Mouse (Mus musculus) spleen, adult 12 weeks (tissue): ENCODE results near the gene Jmjd1c.

Experiments
- DNase-seq: peaks from one replicate; pipeline ENCODE4 v3.0.0; 2022; ENCODE audit warnings: low spot score

The Jmjd1c gene

DNA sequence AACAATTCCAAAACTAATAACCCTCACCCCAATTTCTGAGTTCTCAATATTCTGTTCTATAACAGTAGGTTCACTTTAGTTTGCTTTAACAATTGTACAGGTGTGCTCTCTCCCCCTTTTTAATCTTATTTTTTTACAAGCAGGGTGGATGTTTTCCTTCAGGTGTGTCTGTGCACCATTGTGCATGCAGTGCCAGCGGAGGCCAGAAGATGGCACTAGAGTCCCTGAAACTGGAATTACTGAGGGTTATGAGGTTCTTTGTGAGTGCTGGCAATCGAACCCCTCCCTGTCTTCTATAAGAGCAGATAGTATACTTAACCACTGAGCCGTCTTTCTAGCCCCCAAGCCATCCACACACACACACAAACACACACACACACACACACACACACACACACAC is 96.4 kb downstream of the Jmjd1c start:
- DNase-seq: no peak

DNA sequence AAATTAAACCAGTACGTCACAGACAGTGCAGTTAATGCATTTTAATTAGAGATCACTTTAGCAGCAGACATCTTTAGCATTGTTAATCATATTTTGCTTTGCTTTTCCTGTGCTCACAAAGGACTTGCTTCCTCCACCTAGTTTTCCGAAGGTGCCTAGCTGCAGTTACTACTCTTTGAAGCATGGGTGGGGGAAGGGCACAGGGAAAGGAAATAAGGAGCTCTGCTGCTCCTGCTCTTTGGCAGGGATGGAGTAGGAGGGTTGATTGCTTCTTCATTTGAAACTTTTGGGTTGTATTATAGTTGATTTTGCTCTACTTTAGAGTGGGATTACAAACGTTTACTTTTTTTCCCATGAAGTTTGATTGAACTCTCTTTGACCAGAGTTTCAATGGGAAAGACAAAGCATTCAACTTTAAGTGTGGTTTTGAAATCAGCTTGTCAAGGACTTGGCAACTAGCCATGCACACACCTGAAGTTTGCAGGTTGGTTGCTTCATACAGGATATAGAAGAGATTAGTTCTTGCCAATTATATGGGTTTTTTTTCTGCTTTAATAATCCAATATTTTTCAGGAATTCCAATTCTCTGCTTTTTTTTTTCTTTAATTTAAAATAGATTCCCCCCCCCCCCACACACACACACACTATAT is 97.2 kb downstream of the Jmjd1c start:
- no peak for DNase-seq

DNA sequence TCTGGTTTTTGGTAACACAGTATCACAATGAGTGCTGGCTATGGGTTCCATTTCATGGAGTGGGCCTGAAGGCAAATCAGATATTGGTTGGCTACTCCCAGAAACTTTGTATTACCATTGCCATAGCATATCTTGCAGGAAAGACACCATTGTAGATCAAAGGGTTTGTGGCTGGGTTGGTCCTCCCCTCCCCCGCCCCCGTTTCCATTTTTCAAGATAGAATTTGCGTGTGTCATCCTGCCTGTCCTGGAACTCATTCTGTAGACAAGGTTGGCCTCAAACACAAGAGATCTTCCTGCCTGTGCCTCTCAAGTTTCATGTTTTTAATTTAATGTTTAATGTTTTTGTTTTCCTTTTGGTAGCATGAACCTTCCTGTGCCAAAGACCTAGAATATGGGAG is 98.1 kb downstream of the Jmjd1c start:
- DNase-seq: no peak

DNA sequence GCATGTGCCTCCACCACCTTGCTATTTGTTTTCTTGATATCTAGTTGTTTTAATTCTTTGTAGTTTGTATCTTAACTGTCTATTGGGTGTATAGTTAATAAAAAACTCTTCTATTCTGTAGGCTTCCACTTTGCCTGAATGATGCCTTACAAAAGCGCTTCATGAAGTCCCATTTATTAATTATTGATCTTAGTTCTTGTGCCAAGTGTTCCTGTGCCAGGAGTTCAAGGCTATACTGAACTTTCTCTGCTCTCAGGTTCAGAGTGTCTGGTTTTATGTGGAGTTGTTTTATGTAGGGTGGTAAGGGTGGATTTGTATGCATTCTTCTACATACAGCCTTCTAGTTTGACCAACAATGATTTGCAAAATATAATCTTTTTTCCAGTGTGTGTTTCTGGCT is 99.7 kb downstream of the Jmjd1c start:
- DNase-seq: no peak

DNA sequence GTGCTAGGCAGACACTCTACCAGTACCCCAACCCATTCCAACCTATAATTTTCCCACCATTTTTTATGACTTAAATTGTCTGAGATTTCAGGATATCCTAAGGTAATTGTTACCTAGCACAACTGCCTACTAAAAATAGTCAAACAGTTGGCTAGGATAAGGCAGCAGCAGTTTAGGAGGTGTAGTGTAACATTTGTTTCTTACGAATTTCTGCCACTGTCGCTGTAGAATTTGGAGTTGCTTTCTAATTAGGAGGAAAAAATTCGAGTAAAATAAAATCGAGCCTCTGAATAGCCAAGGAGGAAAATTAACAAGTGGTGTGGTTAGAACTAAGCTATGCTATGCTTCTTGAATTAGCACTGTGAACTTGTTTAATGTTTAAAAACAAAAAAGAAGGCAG is 101.3 kb downstream of the Jmjd1c start:
- no peak for DNase-seq

DNA sequence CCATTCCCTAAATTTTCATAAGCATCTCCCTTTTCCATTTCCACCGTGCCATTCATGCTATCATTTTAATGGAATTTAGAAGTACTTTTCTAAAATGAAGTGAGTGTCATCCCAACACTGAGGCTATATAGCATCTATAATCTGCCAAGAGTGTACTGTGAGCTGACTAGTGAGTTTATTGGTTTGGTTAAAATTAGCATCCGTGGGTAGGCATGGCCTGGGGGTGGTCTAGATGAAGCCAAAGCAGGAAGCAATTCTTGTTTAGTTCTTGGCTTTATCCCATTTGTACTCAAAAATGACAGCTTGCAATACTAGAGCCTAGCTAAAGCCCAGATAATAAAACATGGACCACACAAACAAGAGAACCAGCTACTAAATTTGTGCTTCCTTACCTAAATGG is 101.9 kb downstream of the Jmjd1c start:
- no peak for DNase-seq

DNA sequence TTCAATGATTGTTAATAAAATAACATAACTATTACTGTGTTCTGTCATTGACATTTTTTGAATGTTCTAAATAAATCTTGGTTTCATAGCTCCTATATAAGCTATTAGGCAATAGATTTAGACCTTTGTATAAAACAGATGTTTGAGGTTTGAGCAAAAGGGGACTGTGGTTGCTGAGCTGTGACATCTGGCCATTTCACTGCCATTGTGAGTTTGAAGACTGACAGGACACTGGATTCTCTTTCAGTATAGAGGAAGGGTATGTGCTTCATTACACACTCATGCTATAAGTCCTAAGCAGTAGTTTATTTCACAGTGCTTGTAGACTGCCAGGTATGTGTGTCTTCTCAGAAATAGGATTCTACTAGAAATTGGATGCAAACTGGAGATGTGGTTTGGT is 105.8 kb downstream of the Jmjd1c start:
- no peak for DNase-seq

DNA sequence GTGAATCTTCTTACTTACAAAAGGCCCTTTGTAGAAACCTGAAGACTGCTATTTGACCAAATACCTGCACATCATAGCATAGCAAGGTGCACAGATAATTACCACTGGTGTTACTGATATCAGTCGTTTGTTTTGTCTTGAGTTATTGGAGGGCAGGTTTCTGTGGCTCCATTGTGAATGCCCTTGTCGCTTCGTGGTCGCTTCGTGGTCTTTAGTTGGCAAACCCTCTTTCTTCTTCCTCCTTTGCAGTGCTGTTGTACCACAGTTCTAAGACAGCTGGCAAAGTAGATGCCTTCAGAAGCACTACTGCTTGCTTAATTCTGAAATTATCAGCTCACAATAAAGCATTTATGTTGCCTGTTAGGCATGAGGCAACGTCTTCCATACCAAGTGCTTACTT is 106.5 kb downstream of the Jmjd1c start:
- no peak for DNase-seq

DNA sequence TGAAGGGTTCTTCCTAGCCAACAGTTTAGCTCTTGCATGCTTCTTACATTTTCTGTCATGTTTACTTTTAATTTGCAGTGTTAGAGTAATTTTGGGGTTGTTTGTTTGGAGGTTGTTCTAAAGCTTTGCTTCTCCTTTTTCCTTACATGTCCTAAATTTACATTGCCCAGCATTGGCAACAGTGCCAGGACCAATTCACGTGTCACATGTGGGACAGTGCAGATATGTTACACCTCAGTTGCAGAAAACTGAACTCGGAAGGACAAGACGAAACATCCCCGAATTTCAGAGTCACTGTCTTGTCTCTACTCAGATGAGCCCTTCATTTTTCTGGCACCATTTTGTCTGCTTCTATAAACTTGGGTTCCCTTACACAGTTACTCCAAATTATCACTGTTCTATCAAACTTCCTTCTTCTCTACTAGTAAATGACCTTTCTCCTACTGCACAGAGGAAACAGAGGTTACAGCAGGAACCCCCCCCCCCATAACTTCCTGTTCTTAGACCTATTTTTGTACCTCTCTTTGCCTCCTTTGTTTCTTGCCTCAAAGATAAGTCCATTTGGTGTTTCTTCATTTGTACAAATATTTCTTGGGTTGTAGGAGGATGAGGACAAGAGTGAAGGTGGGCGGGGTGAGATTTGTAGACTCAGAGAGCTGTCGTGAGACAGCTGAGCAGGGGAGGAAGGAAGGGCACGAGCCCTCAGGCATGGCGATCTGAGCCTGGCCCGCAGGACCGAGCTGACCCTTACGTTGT is 108.9 kb downstream of the Jmjd1c start:
- no peak for DNase-seq

DNA sequence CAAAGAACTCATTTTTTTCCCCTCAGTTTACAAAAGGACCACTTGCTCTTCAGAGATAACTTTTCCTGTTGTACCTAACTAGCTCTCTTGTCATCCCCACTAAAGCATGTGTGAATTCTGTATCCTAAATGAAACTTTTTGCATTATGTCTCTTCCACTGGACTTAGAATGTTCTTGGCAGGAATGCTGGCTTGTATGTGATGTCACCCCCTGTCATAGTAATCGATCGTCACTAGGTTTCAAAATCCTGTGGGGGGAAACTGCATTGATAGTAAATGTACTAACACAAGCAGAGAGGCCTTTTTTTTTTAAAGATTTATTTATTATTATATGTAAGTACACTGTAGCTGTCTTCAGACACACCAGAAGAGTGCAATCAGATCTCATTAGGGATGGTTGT is 112.0 kb downstream of the Jmjd1c start:
- DNase-seq: no peak

DNA sequence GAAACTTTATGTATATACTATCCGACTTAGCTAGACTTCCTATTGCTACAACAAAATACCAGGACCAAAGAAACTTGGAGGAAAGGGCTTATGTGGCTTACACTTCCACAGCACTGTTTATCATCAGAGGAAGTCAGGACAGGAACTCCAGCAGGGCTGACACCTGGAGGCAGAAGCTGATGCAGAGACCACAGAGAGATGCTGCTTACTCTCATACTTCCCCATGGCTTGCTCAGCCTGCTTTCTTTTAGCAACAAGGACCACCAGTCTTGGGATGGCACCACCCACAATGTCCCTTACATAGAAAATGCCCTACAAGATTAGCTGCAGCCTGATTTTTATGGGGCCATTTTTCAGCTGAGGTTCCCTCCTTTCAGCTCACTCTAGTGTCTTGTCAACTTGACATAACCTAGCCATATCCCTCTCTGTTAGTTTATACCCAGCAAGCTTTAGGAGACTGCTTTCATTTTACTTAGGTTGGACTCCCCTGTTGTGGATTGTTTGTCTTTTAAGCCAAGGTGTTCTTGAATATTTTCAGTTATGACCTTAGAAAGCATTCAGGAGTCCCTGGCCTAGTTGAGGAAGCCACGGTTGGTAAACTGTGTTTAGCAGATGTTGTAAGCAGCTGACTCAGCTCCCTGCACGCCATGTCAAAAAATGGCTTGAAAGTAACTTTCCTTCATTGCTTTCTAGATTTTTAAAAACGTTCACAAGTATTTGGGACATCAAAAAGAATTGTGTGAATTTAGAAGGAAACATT is 114.2 kb downstream of the Jmjd1c start:
- no peak for DNase-seq

DNA sequence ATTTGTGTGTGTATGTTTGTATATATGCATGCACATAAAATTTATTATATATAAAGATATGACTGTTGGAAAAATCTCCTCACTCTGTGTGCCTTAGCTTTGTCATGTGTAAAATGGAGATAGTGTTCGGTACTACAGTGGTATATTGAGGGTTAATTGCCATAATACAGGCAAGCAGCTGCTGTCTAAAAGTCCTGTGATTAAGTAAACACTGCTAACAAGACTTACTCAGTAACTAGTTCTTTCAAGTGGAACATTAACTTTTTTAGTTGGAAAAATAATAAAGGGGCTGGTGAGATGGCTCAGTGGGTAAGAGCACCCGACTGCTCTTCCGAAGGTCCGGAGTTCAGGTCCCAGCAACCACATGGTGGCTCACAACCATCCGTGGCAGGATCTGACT is 116.1 kb downstream of the Jmjd1c start:
- DNase-seq: no peak

DNA sequence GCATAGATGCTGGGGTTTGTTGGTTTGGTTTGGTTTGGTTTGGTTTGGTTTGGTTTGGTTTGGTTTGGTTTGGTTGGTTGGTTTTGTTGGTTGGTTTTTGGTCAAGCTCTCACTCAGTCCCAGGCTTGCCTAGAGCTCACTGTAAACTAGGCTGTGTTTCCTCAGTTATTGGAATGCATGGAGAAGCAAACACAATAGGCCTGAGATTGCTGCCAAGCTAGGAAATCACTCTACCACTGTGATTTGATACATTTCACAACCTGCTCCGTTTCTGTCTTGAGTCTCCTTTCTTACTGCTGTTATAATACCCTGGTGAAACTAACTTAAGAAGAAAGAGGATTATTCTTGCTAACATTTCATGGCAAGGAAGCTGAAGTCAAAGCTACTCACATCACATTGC is 117.8 kb downstream of the Jmjd1c start:
- DNase-seq: no peak

DNA sequence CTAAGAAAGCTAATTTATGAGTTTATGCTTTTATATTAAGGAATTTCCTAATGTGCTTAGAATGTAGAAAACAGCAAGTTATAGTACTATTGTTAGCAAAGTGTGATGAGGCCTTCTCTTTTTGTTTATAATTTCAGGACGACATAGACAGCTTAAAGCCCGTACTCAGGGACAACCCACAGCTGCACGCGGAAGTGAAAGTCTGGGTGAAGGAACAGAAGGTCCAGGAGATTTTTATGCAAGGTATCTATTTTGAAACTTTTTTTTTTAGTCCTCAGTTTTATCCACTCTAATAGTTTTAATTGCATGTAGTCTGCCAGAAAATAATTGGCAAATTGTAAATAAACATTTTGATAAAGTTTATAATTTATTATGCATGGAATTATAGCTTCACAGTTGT is 119.2 kb downstream of the Jmjd1c start:
- DNase-seq: no peak

DNA sequence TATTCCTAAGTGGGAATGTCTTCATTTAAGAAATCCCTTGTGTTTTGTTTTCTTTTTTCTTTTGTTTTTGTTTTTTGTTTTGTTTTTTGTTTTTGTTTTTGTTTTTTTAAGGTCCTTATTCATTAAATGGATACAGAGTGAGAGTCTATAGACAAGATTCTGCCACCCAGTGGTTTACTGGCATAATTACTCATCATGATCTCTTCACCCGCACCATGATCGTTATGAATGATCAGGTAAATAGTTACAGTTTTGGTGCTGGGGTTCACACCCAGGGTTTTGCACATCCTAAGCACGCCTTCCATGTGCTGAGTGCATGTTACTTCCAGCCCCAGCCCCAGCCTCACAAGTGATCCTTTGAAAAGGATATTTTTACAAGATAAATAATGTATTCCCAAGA is 120.9 kb downstream of the Jmjd1c start:
- no peak for DNase-seq

DNA sequence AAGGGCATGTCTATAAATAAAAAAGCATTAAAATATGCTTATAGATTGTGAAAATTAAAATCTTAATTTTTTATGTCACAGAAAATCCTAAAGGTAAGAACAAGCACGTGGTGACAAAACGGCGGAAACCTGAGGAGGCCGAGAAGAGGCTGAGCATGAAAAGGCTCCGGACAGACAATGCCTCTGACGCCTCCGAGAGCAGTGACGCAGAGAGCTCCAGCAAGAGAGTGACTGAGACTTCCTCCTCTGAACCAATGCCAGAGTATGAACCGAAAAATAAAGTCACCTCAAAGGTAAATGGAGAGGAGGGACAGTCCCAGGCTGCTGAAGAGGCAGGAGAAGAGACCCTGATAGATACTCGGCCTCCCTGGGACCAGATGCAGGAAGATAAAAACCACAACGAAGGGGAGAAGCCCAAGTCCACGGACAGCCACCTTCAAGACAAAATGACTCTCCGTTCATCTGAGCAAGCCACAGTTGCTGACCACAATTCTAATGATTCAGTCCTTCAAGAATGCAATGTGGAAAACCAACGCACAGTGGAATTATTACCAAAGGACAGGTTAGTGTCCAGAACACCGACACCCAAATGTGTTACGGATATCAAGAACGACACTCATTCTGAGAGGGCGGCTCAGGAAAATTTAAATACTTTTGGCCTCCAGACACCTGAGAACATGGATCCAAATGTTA is 123.1 kb downstream of the Jmjd1c start:
- no peak for DNase-seq

DNA sequence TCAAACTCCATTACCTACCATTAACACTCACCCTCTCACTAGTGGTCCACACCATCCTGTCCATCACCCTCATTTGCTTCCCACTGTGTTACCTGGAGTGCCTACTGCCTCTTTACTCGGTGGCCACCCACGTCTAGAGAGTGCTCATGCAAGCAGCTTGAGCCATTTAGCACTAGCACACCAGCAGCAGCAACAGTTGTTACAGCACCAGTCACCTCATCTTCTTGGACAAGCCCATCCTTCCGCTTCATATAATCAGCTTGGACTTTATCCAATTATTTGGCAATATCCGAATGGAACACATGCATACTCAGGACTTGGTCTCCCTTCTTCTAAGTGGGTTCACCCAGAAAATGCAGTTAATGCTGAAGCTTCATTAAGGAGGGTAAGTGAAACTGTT is 124.3 kb downstream of the Jmjd1c start:
- no peak for DNase-seq

DNA sequence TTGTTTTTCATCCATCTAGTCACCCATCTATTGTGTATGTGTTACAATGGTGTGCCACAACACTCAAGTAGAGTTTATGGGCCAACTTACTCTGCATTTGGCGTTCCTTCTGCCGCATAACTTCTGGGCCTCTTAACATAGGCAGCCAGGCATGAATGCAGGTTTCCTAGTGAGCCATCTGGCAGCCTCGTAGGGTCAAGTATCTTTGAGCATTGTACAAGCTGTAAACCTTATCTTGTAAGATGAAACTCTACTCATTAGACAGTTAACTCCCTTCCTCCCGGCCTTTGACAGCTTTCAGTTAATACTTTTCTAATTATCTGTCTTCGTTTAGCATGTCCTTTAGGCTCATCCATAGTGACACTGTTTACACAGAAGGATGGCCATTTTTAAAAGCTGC is 125.4 kb downstream of the Jmjd1c start:
- no peak for DNase-seq

DNA sequence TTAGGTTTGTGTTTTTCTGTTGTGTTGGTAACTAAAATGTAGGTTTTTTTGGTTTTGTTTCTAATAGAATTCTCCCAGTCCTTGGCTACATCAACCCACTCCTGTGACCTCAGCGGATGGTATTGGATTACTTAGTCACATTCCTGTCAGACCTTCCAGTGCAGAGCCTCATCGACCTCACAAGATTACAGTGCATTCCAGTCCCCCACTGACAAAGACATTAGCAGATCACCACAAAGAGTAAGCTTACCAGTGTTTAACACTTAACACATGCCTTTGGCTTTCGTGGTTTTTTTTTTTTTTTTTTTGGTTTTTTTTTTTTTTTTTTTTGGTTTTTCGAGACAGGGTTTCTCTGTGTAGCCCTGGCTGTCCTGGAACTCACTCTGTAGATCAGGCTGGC is 128.0 kb downstream of the Jmjd1c start:
- no peak for DNase-seq

DNA sequence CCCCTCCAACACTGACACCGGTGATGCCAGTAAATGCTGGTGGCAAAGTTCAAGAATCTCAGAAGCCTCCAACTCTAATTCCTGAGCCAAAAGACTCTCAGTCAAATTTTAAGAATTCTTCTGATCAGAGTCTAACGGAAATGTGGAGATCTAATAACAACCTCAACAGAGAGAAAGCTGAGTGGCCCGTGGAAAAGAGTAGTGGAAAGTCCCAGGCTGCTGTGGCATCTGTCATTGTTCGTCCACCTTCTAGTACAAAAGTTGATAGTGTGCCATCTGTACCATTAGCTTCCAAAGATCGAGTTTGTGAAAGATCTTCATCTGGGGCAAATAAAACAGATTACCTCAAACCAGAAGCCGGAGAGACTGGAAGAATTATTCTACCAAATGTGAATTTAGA is 129.6 kb downstream of the Jmjd1c start:
- no peak for DNase-seq

DNA sequence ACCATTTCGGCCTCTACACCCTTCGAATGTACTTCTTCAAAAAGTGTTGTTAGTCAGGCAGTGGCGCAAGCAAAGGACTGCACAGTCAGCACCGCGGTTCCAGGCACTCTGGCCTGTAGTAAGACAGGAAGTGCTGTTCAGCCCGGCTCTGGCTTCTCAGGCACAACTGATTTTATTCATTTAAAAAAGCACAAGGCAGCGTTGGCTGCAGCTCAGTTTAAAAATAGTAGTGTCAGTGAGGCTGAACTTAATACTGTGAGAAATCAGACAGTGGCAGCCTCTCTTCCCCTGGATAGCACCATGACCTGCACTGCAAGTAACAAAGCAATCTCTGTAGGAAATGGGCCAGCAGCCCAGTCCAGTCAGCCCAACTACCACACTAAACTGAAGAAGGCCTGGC is 130.2 kb downstream of the Jmjd1c start:
- no peak for DNase-seq

DNA sequence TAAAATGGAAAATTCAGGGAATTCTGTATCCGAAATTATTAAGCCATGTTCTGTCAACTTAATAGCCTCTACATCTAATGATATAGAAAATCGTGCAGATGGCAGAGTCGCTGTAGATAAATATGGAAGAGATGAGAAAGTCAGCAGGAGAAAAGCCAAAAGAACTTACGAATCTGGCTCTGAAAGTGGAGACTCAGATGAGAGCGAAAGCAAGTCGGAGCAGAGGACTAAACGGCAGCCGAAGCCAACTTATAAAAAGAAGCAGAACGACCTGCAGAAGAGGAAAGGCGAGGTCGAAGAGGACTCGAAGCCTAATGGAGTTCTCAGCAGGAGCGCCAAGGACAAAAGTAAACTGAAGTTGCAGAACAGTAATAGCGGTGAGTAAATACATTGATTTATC is 130.6 kb downstream of the Jmjd1c start:
- DNase-seq: no peak

DNA sequence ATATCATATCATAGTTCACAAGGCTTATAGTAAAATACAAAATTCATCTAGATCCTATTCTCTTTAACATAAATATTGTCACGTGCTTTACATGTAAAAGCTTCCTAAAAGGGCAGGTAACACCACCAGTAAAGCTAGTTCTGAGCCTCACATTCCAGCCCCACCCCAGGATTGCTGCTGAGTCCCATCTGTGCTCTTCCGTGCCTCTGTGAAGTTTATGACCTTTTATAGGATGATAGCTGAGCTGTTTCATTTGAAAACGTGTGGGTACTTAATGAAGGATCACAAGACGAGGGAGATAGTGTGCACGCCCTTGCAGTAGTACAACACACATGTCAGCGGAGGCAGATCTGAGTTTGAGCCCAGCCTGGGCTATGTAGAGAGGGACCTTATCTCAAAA is 134.5 kb downstream of the Jmjd1c start:
- no peak for DNase-seq
